Mouse (Mus musculus): ENCODE measurements around the gene Polr2g.
"Not testable (repeated sequence)": the region's sequence is repeated elsewhere in the genome, so short reads cannot be mapped to it uniquely, and the experiment has no call there.

Gene Polr2g

DNA sequence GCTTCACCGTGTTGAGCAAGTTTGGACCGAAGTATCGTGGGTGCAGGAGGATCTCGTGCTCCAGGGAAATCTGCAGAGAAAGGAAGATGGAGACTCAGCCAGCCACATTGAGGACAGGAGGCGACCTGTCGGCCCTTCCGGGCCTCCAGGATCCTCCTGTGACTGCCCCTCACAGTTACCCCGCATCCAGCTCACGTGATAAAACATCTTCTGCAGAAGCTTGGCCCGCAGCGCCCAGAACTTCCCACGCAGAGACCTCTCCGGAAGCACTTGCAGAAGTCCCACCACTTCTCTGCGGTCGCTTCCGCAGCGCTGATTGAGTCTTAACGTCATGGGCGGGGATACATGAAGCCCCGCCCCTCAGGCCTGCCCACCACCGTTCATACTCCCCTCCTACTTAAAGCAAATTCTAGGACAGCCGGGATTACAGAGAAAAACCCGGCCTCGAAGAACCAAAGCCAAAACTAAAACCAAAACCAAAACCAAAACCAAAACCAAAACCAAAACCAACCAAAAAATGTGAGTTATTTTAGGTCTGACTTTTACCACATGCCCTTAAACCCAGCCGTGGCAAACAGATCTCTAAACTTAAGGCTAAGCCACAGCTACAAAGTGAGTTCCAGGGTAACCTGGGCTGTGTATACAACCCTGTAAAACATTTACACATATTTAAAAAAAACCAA is at the start of gene Polr2g:
TSS of gene Polr2g (minus strand) at position 314 of the 683 bp plus-strand sequence.
- DNase-seq, result peak; percentile 92

DNA sequence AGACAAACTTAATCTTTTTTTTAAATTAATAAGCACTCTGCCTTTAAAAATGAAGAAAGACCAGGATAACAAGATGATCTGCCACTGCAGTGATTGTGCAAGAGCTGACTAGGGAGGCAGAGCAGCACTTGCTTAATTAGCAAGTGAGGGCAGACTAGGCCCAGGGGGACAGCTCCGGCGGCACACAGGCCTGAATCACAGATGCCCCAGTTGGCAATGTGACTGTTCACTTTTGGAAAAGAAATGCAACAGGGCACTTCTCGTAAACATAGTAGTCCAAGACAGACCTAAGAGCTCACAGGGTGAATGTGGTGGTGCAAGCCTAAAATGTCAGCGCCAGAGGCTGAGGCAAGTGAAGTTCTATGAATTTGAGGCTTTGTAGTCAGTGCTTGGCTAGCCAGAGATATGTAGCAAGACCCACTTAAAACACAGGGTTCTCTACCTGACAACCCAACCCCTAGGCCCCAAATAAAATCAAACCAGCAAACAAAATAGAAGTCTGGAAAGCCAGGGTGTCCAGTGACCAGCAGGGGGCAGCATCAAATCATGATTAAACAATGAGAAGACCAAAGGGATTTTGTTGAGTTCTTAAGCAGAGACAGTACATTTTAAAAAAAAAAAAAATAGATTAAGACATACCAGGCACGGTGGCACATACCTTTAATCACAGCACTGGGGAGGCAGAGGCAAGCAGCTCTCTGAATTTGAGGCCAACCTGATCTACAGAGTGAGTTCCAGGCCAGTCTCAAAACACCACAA is 46.2 kb upstream of the Polr2g start:
- peak; percentile 67 for DNase-seq

DNA sequence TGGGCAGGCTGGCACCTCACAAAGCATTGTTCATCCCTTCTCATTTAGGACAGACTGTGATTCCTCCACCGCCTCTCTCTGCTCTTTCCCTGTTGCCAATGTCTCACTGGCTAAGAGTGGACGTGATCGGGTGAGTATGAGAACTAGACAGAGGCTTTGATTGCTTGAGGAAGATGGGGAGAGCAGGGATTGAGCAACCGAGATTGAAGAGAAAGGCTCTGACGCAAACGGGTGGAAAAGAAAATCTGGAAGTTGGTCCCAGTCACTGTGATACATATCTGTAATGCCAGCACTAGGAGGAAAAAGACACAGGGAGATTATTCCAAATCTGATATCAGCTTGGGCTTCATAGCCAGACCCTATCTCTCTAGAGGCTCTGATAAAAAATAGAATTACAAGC is 44.6 kb upstream of the Polr2g start:
- no peak for DNase-seq

DNA sequence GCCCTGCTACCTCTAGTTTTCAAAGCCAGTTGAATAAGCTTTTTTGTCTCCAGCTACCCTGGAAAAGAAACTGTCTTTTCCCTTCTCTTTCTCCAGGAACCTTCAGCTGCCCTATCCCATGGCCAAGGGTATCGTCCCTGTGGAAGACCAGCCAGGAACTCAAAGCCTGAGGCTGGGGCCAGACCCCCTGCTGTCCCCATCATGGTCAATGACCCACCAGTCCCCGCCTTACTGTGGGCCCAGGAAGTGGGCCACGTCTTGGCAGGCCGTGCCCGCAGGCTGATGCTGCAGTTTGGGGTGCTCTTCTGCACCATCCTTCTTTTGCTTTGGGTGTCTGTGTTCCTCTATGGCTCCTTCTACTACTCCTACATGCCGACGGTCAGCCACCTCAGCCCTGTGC is 42.6 kb upstream of the Polr2g start:
- DNase-seq, result peak; percentile 69

DNA sequence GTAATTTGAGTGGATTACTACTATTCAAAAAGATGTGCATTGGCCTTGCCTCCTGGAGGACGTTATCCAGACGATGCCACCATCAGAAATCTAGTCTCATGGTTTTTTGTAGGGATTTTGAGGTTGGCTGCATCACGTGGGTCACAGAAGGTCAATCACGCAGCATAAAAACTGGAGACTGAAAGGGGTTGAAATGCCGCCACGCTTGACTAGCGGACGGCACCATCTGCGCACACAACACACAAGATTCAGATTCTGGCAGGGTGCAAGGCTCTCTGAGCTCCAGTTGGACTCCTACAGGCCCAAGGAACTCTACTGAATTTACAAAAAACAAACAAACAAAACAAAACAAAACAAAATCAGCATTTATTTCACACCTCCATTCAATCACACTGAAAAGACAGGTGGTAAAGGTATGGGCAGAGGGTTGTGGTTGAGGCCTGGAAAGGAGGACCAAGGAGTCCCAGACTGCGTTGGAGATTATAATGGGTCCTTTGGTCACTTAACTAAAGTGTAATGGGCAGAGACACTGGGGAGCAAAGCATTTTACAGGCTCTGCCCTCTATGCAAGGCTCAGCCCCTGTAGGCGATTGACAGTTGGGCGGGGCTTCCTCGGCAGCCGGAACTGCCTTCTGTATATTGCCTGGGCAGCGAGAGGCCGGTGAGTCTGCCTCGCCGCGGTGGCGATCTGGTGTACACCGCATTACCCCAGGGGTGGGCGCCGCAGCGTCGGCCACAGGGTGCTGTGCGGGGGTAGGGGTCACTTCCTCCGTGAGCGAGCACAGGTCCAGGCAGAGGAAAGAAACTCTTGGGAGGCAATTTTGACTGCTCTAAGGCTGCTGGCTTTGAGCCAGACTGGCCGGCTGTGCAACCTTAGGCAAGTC is 41.8 kb upstream of the Polr2g start:
- DNase-seq, result peak; percentile 90

DNA sequence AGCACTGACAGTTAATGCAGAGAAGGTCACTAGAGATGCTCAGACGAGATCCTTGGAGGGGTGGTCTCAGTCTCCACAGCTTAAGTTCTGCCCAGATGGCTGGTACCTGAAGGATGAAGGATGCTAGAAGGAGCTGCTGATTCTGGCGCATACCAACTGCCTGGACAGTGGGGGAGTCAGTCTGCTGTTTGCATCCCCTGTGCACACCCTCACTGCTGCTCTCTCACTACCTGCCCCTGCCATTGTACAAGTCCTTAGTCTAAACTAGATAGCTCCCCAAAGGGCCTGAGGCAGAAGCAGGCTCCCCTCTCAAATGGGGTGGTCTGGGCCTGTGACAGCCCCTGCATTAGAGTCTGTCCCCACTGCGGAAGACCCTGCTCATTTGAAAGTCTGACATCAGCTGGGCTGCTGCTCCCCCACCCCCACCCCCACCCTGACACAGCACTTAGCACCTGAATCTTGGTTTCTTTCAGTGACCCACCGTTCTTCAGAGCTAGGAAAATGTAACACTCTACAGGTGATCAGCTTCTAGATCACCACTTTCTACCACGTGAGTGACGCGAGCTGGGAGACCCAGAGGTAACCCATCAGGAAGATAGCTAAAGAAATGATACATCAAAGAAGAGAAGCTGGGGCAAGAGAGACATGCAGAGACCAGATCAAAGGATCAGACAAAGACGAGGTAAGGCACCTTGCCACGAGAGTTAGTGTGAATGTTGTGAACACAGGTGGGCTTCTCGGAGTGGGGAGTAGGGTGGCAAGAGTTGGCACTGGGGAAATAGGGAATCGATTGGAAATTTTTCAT is 40.9 kb upstream of the Polr2g start, which contains the start of gene Gng3:
TSS of gene Gng3 (minus strand) at position 92 of the 805 bp plus-strand sequence.
- peak; percentile 95 for DNase-seq

GRCm38 (mm10) chr19:8838041-8838730 is 39.8 kb upstream of the Polr2g start:
- peak; percentile 80 for DNase-seq

DNA sequence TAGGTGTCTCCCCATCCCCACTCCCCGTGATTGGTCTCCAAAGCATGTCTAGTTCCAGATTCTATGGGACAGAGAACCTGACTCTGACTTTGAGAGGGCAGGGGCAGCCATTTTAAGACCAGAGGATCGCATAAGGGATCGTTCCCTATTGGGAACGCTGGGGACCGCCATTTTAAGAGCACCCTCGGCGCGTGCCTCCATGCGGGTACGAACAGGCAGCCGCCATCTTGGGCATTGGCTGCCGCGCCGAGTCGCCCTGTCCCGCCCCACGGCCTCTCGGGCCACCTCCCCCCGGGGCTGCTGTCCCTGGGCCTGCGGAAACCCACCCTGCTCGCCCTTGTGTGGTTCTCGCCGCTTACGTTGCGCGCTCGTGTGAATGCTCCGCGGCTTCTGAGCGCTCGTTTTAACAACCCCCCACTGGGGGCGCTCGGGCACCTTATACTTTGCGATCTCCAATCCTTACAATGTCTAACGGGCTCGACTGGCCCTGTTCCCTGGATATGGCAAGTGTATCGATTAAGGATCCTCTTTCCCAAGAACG is 38.9 kb upstream of the Polr2g start, which contains the start of gene Bscl2:
TSS of gene Bscl2 (plus strand) at position 217 of the 541 bp plus-strand sequence.
- DNase-seq, result peak; percentile 90

DNA sequence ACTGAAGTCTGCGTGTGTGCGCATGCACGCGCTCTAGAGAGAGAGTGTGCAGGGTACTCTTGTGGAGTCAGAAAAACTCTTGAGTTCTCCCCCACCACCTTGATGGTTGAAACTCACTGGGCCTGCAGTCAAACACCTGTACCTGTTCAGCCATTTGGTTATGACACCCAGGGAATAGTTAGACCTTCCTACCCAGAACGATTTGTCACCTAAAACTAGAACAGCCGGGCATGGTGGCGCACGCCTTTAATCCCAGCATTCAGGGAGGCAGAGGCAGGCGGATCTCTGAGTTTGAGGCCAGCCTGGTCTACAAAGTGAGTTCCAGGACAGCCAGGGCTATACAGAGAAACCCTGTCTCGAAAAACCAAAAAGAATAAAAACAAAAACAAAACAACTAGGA is 38.0 kb upstream of the Polr2g start:
- not testable (repeated sequence) for DNase-seq

DNA sequence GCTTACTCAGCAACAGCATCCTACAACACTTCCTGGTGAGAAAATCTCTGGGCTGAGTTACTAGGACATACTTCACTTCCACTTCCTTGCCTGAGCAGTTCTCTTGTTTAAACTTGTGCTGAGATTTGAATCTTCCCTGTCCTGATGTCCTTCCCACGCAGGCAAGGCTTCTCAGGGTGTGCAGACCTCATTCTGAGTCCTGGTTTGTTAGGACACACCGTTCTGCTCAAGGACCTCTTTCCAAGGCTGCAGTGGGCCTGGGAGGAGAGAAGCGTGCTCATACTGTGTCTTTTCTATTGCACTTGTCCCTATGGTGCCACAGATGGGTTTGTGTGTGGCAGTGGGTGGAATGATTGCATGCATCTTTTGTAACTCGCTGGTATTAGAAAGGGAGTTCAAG is 34.6 kb upstream of the Polr2g start:
- DNase-seq, result no peak

- DNase-seq, result no peak
Measured at GRCm38 (mm10) chr19:8831262-8831661, 32.9 kb upstream of the Polr2g start.

- no peak for DNase-seq
Measured at GRCm38 (mm10) chr19:8830664-8831063, 32.3 kb upstream of the Polr2g start.

- no peak for DNase-seq
Measured at GRCm38 (mm10) chr19:8829660-8830059, 31.3 kb upstream of the Polr2g start, which contains the start of gene AC129217.1. TSS of gene AC129217.1 (plus strand) at chr19:8829773.

DNA sequence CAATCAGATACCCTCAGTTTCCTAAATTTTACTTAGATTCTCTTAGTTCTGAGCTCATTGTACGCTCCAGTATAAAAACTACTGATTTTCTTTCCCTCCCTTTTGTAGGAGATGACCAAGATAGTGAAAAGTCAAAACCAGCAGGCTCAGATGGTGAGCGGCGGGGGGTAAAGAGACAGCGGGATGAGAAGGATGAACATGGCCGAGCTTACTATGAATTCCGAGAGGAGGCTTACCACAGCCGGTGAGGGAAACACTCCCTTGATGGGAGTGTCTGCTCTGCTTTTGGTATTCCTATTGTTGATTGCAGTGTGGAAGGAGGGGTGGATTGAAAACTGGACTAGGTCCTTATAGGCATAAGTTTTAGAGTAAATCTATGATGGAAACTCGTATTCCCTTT is 24.3 kb upstream of the Polr2g start:
- peak; percentile 71 for DNase-seq

DNA sequence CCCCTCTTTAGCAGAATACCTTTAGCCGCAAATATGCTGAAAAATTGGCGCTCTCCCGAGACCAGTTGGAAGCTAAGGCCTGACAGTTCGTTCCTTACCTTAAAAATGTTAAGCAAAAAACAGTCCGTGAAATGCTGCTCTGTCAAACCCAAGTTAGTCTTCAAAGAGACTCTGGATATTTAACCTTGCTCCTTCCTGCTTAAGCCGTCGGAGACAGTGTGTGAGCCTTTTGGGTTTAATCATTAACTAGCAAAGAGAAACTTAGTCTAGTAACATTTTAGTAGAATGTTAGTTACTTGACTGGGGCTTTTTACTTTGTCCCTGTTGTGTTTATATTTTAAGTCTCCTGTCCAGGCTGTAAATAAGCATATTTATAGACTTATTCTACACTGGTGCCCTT is 22.8 kb upstream of the Polr2g start:
- DNase-seq, result no peak

GRCm38 (mm10) chr19:8820424-8820956 is 22.1 kb upstream of the Polr2g start:
- DNase-seq, result no peak

GRCm38 (mm10) chr19:8819596-8820423 is 21.4 kb upstream of the Polr2g start, which contains the start of gene Hnrnpul2:
TSS of gene Hnrnpul2 (plus strand) at chr19:8820010.
- DNase-seq, result peak; percentile 99

DNA sequence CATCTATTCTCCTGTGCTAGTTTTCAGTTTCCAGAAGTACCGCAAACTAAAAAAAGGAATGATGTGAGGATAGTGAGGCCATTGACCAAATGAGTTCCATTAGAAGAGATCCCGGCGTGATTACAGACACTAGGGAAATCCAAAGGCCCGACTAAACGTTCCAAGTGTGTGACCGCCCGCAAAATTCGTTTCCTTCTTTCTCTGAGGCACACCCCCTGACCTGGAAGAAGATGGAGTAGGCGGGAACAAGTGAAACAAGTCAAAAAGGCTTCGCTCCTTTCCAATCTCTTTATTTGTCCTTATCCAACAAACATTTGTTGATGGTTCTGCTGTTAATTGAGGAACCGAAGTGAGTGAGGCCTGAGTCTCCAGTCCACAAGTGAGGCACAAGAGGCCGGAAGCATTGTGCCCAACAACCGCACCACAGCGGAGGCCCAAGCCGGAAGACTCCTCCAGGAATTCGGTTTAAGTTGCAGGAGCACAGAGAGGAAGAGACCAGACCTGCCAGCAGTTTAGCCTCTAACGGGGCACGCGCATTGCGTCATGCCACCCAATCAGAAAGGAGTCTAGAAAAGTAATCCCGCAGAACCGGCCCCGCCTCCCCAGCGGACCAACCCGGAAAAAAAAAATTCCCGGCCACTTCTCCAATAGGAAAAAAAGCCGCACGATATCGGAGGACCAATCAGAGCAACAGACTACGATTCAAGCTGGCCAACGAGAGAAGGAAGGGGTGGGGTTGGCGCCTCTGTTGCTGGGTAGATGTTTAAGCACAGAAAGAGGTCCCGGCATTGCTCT is 20.6 kb upstream of the Polr2g start, which contains the start of gene Ttc9c:
TSS of gene Ttc9c (minus strand) at position 533 of the 795 bp plus-strand sequence.
- peak; percentile 99 for DNase-seq

DNA sequence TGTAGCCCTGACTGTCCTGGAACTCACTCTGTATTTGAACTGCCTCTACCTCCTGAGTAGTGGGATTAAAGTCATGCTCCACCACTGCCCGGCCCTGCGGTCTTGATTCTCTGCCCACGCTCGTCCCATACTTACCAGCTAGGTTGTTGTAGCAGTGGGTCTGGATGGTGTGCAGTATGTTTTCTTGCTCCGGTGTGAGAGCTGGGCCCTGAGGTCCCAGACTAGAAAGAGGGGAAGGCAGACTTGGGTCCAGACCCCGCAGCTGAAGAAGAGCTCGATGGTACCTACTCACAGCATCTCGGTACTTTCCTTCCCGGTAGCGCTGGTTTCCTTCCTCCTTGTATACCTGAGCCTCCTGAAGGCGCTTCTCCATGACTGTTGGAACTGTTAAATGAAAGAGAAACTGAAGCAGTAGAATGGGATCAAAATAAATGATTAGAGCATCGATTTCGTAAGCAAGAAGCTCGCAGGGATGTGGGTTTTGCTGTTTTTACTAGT is 20.0 kb upstream of the Polr2g start:
- DNase-seq, result peak; percentile 49
